Mouse (Mus musculus) left cerebral cortex, postnatal 10 days (tissue): ENCODE data around the gene Exoc6. TPM values are rescaled to one million over a fixed set of nuclear protein-coding genes. Genes with fewer than 3 reads are reported as not detected.
A peak's percentile ranks its signal among the peaks of the same experiment; 100 is the strongest.
"Not testable (repeated sequence)": the region's sequence is repeated elsewhere in the genome, so short reads cannot be mapped to it uniquely, and the experiment has no call there.

Experiments used
- DNase-seq, 2 experiments: peaks; one replicate each; pipeline ENCODE4 v3.0.0; 2021 to 2022; ENCODE audit warnings: low spot score in 2 of 2, mixed read lengths in 1 of 2; ENCODE audit errors: extremely low spot score in 1 of 2
- intact Hi-C: fragments of 180-260 bp; cut with DNase I; formaldehyde crosslinking; loops from one replicate; pipeline ENCODE4 v1.15.1; 2025
- total RNA-seq, 2 experiments: library from RNA; stranded (reverse); gene quantifications; 2 replicates each; pipeline ENCODE4 v1.2.3; 2021

The Exoc6 gene
- 10 to 100 TPM; 52.9 to 53.6 TPM for total RNA-seq

DNA sequence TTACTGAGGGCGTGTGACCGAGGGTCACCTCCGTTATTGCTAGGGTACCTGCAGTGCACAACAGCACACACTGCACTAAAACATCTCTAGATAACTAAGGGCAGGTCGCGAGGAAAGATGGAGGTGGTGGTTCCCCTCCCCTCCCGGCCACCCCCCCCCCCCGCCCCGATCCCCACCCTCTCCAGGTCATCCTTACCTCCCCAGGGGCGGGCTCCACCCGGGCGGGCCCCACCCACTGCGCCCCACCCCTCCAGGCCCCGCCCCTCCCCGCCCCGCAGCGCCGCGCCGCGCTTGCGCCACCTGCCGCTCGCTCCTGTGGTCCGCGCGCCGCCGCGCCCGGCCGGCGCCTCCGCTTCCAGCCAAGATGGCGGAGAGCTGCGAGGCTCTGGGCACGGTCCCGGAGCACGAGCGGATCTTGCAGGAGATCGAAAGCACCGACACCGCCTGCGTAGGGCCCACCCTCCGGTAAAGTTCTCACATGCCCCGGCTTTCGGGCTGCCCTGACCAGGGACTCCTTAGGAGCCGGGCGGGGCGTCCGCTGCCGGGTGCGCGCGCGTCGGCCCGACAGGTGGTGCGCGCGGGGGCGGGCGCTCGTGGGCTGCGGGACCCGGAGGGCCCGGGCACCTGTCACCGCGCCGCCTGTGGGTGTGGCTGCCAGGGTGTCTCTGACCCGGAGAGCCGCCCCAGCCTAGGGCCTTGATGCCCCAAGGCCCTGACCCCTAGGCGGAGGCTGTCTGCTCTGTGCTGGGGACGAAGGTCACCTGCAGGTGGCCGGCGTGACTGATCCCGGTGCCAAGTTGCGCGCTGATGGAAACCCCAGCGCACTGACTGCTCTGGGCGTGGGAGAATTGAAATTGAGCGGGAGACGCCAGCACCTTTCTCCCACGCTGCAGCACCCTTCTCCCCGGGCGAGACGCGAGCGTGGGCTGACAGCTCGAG is at the start of gene Exoc6:
TSS of gene Exoc6 (plus strand) at position 318 of the 939 bp plus-strand sequence.
- DNase-seq = peak; percentile 46 to 82
- intact Hi-C loops = no loop called here

DNA sequence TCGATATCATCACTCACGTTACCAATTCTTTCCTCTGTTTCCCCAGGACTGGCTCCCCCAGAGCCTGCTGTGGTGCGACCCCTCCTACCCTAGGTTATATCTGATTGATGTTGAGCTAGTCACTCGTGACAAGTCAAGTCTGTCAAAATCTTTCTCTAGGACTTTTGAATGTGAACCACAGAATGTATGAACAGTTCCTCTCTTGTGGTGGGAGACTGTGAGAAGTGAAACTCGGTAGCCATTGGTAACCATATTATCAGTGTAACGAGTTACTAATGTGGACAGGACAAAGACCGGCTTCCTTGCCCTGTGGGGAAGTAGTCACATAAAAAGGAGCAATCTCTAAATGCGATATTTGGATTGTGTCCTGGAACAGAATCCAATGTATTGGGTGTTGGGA is 47.2 kb upstream of the Exoc6 start:
- intact Hi-C loops = no loop called here

DNA sequence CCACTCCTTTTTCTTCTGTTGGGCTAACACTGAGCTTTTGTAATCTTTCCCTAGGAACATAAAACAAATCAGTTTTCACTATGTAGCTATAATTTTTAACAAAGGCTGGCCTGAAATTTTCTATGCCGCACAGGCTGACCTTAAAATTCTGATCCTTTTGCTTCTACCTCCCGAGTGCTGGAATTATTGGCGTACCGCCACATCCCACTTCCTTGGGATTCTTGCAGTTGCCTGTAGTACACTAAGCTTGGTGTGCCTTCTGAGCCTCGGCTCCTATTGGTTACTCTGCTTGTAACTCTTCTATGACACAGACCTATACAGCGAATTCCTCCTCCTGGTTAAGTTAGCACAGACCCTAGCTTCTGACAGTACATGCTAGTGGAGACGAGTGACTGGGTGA is 44.2 kb upstream of the Exoc6 start:
- intact Hi-C loops = loop anchor here (5.0 kb wide), 1 partner anchor 69 kb away; no protein-coding TSS in a partner anchor
- DNase-seq = no peak

More for the DNA sequence above, 47.2 kb upstream of the Exoc6 start:
- DNase-seq = no peak

DNA sequence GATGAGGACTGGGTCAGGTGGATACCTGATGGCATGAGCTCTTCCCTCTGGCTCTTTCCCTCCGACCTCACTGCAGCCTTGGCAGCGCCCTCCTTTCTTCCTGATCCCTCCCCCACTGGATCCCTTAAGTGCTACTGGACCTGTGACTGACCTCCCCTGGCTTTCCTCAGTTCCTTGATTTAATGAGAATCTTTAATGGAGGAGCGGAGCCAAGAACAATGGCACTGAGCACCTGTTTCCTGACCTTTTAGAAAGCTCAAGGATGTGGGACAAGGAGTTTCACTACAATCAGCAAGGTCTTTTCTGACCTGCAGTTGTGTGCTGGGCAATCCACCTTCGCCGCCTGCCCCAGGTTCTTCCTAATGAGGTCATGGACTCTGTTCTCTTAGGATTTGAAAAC is 43.6 kb upstream of the Exoc6 start:
- DNase-seq = no peak
- intact Hi-C loops = loop anchor here (5.0 kb wide), 1 partner anchor 69 kb away; no protein-coding TSS in a partner anchor

DNA sequence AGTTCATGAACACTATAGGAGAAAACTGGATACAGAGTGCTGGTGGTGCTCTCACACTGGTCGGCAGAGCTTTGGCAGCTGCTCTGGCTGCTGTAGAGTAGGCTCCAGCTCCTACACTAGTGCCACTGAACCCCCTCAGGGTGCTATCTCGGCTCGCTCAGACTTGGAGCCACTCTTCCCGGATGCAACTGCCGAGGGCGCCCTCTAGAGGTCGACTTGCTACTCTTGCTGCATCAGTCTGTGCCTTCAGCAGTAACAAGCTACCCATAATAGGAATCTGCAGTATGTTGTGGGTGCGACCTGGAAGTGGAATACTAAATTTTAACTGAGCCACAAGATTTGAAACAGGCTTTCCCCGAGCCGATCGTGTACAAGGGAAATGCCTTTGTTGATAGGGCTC is 40.5 kb upstream of the Exoc6 start:
- peak; percentile 28 to 89 for DNase-seq
- intact Hi-C loops = loop anchor here (5.0 kb wide), 1 partner anchor 72 kb away; no protein-coding TSS in a partner anchor

DNA sequence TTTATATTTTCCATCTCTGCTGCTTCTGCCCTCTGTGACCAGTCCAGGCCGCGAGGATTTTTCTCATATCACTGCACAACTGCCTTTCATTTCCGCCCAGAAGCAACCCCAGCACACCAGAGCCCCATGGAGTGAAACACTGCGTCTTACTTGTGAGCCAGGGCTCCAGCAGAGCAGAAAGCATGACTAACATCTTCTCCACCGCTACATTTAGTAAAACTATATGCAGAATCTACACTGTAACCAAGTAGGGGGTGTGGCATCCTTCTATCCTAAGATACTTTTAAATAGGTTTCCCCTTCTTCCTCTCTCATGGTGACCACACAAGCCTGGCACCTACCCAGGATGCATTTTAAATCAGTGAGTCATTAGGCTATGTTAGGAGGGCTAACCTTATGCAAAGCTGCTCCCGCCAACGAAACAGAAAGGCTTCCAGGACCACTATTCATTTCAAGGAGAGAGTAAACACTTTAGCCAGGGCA is 35.4 kb upstream of the Exoc6 start:
- intact Hi-C loops = no loop called here
- DNase-seq = no peak

DNA sequence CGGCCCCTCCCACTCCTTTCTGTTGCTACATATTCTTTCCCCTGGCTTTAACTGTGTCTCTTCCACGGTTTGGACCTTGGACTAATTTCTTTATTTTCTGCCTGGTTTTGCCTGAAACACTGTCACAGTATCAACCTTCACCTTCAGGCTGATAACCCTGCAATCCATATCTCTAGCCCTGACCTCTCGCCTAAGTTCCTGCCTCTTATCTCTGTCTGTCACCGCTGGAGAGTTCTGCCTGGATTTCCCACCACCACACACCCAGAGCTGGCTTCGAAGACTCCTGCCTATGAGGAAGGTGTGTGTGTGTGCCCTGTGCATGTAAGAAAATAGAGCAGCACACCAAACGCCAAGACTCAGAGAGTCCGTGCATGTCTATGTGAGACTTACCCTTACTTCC is 32.8 kb upstream of the Exoc6 start:
- DNase-seq = no peak
- intact Hi-C loops = no loop called here

DNA sequence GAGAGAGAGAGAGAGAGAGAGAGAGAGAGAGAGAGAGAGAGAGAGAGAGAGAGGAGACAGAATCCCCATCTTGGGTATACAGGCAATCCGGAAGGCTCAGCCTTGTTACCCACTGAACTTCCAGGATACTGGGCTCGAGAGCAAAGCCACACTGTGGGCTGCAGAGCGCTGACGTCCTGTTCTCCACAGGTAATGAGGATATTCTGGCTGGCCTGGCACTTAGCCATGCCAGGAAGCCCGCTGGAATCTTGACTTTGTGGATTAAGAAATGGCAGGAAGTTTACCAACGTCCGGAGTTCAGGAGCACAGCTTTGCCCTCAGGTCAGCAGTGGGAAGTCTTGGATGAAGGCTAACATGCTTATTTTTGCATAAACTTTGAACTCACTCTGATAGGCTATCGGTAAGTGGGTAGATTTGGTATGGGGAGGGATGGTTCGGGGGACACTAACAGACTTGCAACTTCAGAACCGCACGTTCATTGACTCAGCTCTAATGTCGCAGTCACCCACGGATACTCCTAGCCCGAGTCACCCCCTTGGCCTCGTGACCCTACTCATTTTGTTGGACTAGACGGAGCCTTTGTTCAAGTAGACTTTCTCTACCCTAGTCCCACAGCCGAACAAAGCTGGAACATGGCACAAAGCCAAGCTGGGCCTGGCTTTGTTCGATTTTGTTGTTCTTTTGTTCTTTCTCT is 29.3 kb upstream of the Exoc6 start:
- DNase-seq = no peak
- intact Hi-C loops = no loop called here

DNA sequence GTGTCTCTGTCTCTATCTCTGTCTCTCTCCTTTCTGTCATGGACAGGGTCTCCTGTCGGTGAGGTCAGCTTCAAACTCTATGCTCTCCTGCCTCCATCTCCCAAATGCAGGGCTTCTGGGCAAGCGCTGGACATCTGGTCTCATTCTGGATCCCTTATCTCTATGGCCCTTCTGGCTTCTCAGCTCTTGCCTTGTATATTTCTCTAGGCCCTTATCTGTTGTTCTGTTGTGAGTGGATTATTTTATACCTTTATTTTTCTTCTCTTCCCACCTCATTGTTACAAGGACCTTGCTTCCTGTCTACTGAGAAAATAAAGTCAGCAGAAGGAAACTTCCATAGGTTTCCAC is 28.8 kb upstream of the Exoc6 start:
- intact Hi-C loops = no loop called here
- DNase-seq = no peak

DNA sequence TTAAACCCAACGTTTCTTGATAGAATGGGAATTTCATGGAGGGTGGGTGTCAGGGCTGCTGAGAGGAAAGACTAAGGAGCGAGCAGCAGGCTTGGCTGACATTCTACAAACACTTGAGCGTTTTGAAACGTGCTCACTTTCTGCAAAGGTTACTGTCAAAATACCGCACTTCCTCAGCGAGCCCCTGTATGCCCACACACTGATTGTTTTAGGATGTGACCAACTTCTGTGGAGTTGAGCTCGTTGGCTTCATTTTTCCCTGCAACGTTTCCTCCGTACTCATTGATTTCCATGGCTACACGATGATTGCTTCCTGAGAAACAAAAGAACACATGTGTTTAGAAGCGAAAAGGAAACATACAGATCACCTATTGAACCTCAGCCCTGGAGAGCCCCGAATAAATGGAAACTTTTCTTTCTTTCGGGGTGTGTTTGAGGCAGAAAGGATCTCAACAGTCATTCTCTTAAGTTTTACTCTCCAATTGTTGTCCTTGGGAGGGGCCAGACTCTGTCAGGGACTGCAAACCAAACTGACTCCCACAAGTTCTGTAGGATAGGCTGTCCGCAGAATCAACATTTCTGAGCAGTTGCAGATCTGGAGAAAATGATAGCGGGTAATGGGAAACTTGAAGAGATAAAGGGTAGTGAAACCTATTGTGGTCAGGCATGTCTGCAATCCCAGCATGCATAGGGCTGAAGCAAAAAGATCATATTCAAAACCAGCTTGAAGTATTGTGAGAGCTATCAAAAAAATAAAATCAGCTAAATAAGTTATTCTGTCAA is 26.7 kb upstream of the Exoc6 start:
- DNase-seq = no peak
- intact Hi-C loops = no loop called here

DNA sequence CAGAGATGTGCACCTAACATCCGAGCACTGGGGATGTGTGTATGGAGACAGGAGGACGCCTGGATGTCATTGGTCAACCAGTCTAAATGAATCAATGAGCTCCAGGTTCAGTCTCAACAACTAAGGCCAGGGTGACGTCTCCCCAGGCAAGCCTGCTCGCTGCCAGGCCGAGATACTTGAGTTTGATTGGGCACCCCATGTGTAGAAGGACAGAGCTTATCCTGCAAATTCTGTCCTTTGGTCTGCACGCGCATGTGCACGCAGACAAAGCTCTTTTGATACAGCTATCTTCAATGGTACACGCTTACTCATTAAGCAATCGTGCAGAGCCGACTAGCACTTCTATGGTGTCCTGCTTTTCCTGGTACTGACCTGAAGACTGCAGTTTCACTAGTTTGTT is 24.3 kb upstream of the Exoc6 start:
- no peak for DNase-seq
- intact Hi-C loops = no loop called here

DNA sequence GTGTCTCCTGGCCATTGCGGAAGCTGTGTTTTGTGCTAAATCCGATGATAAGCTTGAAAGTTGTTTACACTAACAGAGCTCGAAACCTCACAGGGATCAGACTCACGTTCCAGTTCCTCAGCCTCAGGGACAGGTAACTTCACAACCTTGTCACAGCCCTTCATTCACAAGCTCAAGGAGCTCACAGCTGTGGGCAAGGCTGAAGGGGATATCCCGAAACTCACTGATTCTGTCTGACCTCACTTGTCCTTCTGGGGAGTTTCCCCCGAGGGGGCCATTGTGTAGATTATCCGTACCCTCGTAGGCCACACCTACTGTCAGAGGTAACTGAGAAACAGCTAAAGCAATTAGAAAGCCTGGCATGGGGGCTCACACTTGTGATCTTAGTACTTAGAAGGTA is 23.4 kb upstream of the Exoc6 start:
- DNase-seq = no peak
- intact Hi-C loops = no loop called here

DNA sequence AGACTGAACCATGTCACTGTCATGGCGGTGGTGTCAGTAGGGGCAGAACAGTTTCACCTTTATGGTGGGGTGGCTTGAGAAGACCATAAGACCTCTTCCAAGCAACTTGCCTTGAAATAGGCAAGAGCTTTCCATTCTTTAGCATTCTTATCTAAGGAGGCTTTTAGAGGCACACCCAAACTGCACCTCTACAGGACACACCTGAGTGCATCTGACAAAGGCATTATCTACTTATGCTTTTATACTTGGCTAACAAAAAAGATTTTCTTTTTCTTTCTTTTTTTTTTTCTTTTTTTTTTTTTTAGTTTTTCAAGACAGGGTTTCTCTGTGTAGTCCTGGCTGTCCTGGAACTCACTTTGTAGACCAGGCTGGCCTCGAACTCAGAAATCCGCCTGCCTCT is 22.5 kb upstream of the Exoc6 start:
- DNase-seq, intact Hi-C loops: not testable (repeated sequence)

DNA sequence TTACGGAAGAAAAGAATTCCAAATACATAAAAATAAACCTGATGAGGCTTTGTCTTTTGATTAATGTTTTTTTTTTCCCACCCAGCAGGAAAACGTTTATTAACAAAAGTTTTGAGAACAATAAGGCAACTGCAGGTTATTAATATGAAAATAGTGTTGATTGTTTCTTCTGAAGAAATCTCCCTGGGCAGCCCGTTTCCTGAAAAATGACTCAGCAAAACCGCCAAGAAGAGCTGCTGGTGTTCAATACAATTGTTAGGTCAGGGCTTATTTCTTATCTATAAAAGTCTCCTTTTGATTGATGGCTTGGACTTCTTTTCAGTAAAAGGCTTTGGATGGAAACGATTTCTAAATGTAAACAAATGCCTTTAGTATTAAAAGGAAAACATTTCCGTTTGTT is 21.6 kb upstream of the Exoc6 start:
- no peak for DNase-seq
- intact Hi-C loops = no loop called here

DNA sequence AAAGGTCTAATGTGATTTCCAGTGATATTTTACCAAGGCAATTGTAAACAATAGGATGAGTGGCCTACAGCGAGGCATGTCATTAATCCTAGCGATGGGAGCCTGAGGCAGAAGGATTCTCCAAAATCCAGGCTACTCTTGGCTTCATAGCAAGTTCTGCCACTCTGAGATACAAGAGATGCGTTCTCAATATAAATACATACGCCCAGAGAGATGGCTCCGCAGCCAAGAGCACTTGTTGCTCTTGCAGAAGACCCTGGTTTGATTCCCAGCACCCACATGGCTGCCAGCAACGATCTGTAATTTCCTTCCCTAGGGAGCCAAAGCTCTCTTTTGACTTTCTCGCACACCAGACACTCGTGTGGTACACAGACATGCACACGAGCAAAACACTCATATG is 20.9 kb upstream of the Exoc6 start:
- intact Hi-C loops = no loop called here

DNA sequence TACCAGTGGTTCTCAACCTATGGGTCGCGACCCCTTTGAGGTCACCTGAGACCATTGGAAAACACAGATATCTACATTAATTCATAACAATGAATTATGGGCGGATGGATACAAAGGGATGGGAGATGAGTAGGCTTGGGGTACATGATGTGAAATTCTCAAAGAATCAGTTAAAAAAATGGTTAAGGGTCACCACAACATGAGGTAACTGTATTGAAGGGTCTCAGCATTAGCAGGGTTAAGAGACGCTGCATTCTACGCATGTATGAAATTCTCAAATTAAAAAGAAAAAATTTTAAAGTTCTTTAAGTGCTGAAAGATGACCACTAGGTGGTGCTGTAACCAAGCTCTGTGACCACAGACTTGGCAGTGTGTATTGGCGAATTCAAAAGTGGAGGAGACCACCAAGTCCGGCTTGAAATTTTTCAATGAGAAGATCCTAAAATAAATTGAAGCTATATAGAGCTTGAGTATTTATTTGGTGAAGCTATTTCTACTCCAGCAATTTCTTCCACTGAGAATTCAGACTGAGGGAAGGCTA is 20.2 kb upstream of the Exoc6 start:
- DNase-seq = peak; percentile 48 to 60
- intact Hi-C loops = no loop called here

More for the DNA sequence above, 20.9 kb upstream of the Exoc6 start:
- DNase-seq = no peak

DNA sequence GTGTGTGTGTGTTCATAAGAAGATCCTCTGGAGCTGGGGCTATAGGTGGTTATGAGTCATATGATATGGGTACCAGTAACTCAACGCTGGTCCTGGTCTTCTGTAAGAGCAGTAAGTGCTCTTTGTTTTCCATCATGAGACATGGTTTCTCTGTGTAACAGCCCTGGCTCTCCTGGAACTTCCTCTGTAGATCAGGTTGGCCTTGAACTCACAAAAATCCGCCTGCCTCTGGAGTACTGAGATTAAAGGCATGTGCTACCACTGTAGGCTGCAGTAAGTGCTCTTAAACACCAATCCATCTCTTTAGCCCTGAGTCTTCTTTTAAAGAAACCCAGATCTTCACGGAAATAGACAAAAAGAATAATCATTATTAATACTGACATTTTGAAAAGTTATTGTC is 19.6 kb upstream of the Exoc6 start:
- intact Hi-C loops = no loop called here
- DNase-seq = no peak

DNA sequence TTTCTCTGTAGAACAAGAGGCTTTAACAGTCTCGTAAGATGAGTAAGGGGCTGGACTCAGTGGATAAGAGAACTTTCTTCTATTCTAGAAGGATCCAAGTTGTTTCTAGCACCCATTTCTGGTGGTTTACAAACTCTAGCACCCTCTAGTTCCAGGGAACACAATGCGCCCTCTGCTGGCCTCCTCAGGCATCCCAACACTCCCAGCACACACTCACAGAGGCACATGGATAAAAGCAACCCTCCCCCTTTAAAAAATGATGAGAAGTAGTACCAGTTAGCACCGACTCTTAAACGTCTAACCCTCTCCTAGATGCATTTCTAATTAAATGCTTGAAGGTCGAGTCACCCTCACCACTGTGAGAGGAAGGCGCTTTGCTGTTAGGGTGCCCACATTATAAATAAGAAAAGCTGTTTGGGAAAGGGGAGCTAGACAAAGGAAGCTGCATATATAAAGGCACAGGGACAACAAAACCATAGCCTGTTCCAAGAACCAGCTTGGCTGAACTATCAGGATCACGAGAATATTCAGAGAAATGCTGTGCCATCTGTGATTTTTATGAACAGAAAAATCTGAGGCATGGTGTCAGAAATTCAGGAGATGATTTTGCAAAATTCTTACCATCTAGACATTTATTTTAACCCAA is 18.9 kb upstream of the Exoc6 start:
- intact Hi-C loops = no loop called here
- DNase-seq = peak; percentile 26 to 42
